Mouse (Mus musculus) lung, embryonic 14.5 days (tissue): ENCODE data around the gene Zfp882. TPM values are rescaled to one million over a fixed set of nuclear protein-coding genes. Genes with fewer than 3 reads are reported as not detected.
A peak's percentile ranks its signal among the peaks of the same experiment; 100 is the strongest.
"Not testable (repeated sequence)": the region's sequence is repeated elsewhere in the genome, so short reads cannot be mapped to it uniquely, and the experiment has no call there.

Experiments used
- ATAC-seq: fragments of 200-750 bp; cut with Nextera tagmentation; 2 replicates; pipeline ENCODE4 v1.8.0; 2017; ENCODE audit warnings: mild to moderate bottlenecking, moderate TSS enrichment, moderate library complexity; ENCODE audit not compliant: insufficient read depth
- DNase-seq: peaks from one replicate; pipeline ENCODE4 v3.0.0-alpha.2; 2015
- H3K27ac ChIP-seq: fragments of 300-500 bp; sonication (generic); 2 replicates; pipeline ENCODE4 v1.5.1; 2014; ENCODE audit warnings: low read depth, mild to moderate bottlenecking, moderate library complexity
- H3K27me3 ChIP-seq: fragments of 300-500 bp; sonication (generic); 2 replicates; pipeline ENCODE4 v1.6.1; 2014; ENCODE audit warnings: low read length, control low read depth; ENCODE audit not compliant: insufficient read depth
- H3K36me3 ChIP-seq: fragments of 300-500 bp; sonication (generic); 2 replicates; pipeline ENCODE4 v1.6.1; 2014; ENCODE audit warnings: control low read depth; ENCODE audit not compliant: insufficient read depth
- H3K4me1 ChIP-seq: fragments of 300-500 bp; sonication (generic); 2 replicates; pipeline ENCODE4 v1.6.1; 2014; ENCODE audit warnings: antibody characterized with exemption, control low read depth; ENCODE audit not compliant: insufficient read depth
- H3K4me2 ChIP-seq: fragments of 300-500 bp; sonication (generic); 2 replicates; pipeline ENCODE4 v1.6.1; 2014; ENCODE audit warnings: mild to moderate bottlenecking
- H3K4me3 ChIP-seq: fragments of 300-500 bp; sonication (generic); 2 replicates; pipeline ENCODE4 v1.5.1; 2014; ENCODE audit warnings: low read depth, low read length
- H3K9ac ChIP-seq: fragments of 300-500 bp; sonication (generic); 2 replicates; pipeline ENCODE4 v1.6.1; 2014
- H3K9me3 ChIP-seq: fragments of 300-500 bp; sonication (generic); 2 replicates; pipeline ENCODE4 v1.6.1; 2016; ENCODE audit warnings: low read depth, low read length, control low read depth
- CTCF ChIP-seq: IDR thresholded peaks from 2 replicates; pipeline ENCODE4 v1.5.1; 2016; ENCODE audit warnings: antibody characterized with exemption, low read depth
- WGBS: fragments of 180-500 bp; shearing (Covaris S2); extraction: QIAGEN DNeasy Blood & Tissue Kit; methylation state at CpG from one replicate; pipeline ENCODE4 v1.1.7; 2014; 5-methylcytosine and 5-hydroxymethylcytosine counted together
- polyA plus RNA-seq: library from polyadenylated mRNA; unstranded; fragments of >200 nt; fragmentation: Nextera tagmentation; extraction: Ambion mirVana; gene quantifications from 2 replicates; pipeline ENCODE4 v1.2.1, GENCODE M21; 2014

Zfp882 gene
- polyA plus RNA-seq, 1 experiment from 2014 or later = 5.2 TPM

DNA sequence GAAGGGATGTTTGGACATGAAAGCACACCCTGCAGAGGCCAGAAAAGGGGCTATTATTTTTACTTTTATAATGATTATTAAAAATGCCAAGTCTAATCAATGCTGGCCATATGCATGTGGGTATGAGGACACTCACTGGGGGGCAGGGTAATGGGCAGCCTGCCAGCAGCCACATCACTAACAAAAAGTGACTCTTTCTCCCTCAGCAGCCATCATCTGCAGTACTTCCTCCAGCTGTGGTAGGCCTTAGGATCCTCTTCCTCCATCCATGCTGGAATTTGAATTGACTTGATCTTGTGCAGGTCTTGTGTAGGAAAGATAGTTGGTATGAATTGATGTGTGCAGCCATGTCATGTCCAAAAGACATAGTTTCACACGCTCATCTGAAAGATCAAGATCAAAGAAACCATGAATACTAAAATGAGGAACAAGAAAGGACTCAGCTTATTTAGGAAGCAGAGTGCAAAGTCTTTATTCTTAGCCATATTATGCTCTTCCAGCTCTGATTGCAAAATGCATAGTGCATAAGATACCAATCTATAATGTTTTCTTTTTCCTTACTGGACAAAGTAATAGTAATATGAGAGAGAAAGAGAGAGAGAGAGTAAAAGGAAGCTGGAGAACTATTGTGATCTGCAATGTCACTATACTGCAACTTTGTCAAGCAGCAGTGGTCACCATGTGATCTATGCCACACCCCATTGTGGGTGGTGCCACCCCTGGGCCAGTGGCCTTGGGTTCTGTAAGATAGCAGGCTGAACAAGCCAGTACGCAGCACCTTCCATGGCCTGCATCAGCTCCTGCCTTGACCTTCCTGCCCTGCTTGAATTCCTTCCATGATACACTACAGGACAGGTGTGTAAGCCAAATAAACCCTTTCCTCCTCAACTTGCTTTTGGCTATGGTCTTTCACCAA is 32.1 kb downstream of the Zfp882 start:
- H3K4me3 ChIP-seq = no peak overlapping the region
- no peak for ATAC-seq
- H3K4me1 ChIP-seq = no peaks in the 10 kb centered on the region
- H3K27ac ChIP-seq = no peak overlapping the region
- DNase-seq = no peak
- no peaks in the 10 kb centered on the region for H3K27me3 ChIP-seq
- 78% methylated on average over 2 of the region's 2 CpGs for WGBS
- H3K9me3 ChIP-seq = no peaks in the 10 kb centered on the region
- TF ChIP-seq CTCF = no peak
- no peak overlapping the region for H3K9ac ChIP-seq
- no peak overlapping the region for H3K4me2 ChIP-seq
- H3K36me3 ChIP-seq = no peaks in the 10 kb centered on the region

DNA sequence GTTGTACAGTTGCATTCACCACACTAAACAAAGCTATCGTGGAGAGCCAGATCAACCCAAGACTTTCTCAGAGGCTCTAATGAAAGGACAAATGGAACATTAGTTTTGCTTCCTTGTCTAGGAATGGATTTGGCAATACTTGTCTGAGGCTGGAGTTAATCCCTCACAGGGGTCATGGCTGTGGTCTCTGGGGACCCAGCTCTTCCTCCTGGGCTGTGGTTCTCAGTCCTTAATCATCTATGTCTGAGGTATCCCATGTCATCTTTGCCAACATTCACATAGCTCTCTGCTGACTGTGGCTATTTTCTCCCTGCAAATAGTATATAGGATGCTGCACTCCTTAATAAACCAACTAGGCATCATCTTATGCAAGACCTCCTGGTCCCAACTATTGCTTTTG is 33.4 kb downstream of the Zfp882 start:
- Histone ChIP-seq H3K9ac (no peak overlapping the region), H3K27me3 (no peaks in the 10 kb centered on the region), H3K27ac (no peak overlapping the region), H3K4me1 (no peaks in the 10 kb centered on the region), H3K9me3 (no peaks in the 10 kb centered on the region), H3K4me3 (no peak overlapping the region), H3K36me3 (no peaks in the 10 kb centered on the region), H3K4me2 (no peak overlapping the region)
- ATAC-seq (no peak), DNase-seq (no peak)
- TF ChIP-seq CTCF = no peak
- 86% methylated on average over 1 of the region's 1 CpGs for WGBS

DNA sequence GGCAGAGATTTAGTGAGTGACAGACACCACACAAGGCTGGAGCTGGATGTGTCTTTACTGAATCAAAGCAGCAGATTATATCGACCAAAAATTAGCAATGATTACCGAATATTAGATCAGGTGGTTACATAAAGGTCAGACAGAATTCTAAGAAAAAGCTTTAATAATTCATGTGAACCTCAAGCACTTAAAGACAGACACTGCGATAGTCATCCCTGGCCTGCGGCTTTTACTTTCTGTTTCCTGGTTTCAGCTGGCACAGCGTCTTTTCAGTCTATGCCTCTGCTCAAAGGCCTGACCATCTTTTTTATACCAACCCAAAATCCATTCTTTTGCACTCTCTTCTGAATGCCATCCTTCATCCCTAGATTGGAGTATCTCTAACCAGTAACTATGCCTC is 40.2 kb downstream of the Zfp882 start:
- ATAC-seq (no peak), DNase-seq (no peak)
- Histone ChIP-seq H3K27ac (no peak overlapping the region), H3K9ac (no peak overlapping the region), H3K4me2 (no peak overlapping the region), H3K36me3 (no peaks in the 10 kb centered on the region), H3K27me3 (no peaks in the 10 kb centered on the region), H3K4me3 (no peak overlapping the region), H3K9me3 (no peaks in the 10 kb centered on the region), H3K4me1 (peaks cover 4% of the 10 kb centered on the region; the same call in 1 of the 2 replicates)
- no peak for TF ChIP-seq CTCF
- 83% methylated on average over 5 of the region's 5 CpGs for WGBS

DNA sequence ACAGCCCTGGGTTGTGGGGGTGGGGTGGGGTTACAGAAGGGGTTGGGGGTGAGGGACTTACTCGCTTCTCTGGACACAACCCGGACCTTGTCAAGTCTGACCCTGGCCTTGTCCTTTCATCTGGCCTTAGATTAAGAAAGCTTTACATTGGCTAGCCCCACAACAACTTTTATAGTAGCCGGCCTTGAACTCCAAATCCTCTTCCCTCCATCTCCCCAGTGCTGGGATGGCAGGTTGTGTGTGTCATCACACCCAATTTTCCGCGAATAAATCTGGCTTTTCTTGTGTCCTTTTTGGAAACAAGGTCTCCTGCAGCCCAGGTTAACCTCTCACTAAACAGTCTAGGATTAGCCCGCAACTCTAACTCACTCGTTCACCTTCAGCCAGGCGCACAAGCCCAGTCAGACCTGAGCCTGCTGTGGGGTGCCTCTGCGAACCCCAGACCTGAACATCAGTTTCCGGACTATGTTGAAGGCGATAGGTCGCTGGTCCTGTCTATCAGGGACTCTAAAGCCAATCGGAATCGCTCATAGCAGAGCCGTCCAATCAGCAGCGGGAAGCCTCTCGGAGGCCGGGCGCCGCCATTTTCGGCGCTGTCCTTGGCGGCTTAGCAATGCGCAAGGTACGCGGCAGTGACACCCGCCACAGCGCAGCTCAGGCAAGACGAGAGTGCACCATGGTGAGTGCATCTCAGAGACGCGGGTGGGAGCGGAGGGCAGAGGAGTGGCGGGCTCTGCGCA is 42.2 kb downstream of the Zfp882 start, which contains the start of gene Zfp961:
Gene Zfp961 (plus strand): TSS at position 557 of the 740 bp plus-strand sequence.
- TF ChIP-seq CTCF = no peak
- peak; percentile 100 for ATAC-seq
- Histone ChIP-seq H3K27ac (peak within 1 kb of the TSS; percentile 86), H3K4me1 (peaks cover 4% of the 10 kb centered on the region; the same call in 1 of the 2 replicates), H3K9me3 (peaks cover 8% of the 10 kb centered on the region), H3K9ac (peak within 1 kb of the TSS; percentile 78), H3K36me3 (no peaks in the 10 kb centered on the region), H3K4me3 (peak within 1 kb of the TSS; percentile 73), H3K27me3 (no peaks in the 10 kb centered on the region), H3K4me2 (peak within 1 kb of the TSS; percentile 57)
- peak; percentile 100 for DNase-seq
- WGBS = 4% methylated on average over 34 of the region's 34 CpGs

DNA sequence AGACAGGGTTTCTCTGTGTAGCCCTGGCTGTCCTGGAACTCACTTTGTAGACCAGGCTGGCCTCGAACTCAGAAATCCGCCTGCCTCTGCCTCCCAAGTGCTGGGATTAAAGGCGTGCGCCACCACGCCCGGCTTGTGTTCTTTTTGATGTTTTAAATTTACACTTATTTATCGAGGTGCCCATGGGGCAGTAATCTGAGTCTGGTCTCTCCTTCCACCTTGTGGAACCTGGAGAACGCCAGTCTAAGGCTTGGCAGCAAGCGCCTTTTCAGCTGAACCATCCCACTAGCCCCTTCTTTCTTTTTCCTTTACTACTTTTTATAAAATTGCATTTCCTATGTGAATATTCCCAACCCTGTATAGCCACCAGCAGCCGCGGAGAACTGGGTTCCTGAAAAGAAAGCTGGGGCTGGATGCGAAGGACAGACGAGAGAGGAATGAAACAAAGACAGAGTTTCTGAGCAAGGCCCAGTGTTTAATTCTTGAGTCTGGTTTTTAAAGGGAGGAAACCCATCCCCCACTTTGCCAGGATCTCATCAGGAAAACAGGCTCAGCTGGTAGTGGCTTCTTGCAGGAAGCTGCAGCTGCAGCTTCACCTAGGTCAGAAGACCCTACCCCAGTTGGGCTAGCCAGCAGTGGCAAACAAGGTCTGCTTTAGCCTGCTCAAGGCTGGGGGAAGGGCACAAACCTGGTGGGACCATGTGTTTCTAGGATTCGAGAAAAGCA is 43.2 kb downstream of the Zfp882 start:
- no peak overlapping the region; the same call in 1 of the 2 replicates for H3K27ac ChIP-seq
- no peaks in the 10 kb centered on the region for H3K27me3 ChIP-seq
- peak overlapping the region; percentile 57 for H3K4me2 ChIP-seq
- ATAC-seq (no peak), DNase-seq (peak; percentile 40)
- H3K9me3 ChIP-seq = peaks cover 8% of the 10 kb centered on the region
- TF ChIP-seq CTCF = no peak
- 30% methylated on average over 14 of the region's 14 CpGs for WGBS
- peak overlapping the region; percentile 78 for H3K9ac ChIP-seq
- H3K36me3 ChIP-seq = no peaks in the 10 kb centered on the region
- H3K4me3 ChIP-seq = peak overlapping the region; percentile 73
- peaks cover 4% of the 10 kb centered on the region; the same call in 1 of the 2 replicates for H3K4me1 ChIP-seq

DNA sequence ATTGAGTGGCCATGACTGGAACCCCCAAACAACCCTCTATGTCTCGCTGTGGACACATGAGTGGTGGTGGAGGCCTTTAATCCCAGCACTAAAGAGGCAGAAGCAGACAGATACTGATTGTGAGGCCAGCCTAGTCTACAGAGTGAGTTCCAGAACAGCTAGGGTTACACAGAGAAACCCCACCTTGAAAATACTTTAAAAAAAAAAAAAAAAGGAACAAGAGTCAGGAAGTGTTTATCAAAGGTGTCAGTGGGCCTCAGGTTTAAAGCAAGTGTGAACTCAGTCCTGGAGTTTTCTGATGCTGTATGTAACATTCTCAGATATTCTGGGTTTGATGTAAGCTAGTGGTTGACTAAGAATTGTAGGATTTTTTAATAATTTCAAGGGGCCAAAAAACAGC is 44.1 kb downstream of the Zfp882 start:
- 89% methylated on average over 1 of the region's 1 CpGs for WGBS
- Histone ChIP-seq H3K4me3 (0 out of 2 replicates have a peak overlapping the region, but pooled peaks have one; percentile 73), H3K4me2 (peak overlapping the region; percentile 57), H3K4me1 (peaks cover 4% of the 10 kb centered on the region; the same call in 1 of the 2 replicates), H3K9me3 (peaks cover 8% of the 10 kb centered on the region), H3K9ac (no peak overlapping the region), H3K27me3 (no peaks in the 10 kb centered on the region), H3K27ac (no peak overlapping the region), H3K36me3 (no peaks in the 10 kb centered on the region)
- DNase-seq (no peak), ATAC-seq (no peak)
- TF ChIP-seq CTCF = no peak

DNA sequence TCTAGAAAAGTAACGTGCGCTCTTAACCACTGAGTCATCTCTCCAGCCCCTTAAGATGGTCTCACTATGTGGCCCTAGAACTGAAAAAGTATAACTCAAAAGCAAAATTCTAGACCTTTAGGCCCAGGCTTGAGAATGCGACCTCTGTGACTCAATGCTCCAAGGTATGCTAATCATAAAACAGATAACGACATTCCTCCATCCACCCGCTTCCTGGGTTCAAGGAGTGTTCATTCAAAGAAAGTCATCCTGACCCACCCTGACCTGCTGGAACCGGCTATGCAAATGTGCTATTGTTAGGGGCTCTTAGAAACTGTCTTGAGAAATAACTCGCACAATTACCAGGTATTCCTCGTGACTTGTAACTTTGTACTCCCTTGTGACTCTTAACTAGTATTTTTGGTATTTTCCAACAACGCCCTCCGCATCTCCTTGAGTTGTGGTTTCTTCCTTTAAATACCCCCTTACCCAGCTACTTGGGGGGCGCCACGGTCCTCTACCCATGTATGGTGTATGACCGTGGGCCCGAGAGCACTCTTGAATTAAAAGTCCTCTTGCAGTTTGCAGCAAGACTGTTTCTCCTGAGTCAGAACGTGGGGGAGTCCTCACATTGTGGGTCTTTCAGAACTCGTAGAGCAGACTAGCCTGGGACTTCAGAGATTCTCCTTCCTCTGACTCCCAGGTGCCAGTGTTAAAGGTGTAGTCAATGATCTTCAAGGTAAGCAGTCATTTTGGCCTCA is 44.7 kb downstream of the Zfp882 start:
- WGBS = 93% methylated on average over 16 of the region's 16 CpGs
- not testable (repeated sequence) for H3K27ac ChIP-seq, ATAC-seq, H3K27me3 ChIP-seq, H3K36me3 ChIP-seq, H3K9me3 ChIP-seq, H3K4me1 ChIP-seq, H3K4me2 ChIP-seq, H3K9ac ChIP-seq, H3K4me3 ChIP-seq, DNase-seq
